ENCODE assay signal across 8 mouse cellular contexts in the genomic region with DNA sequence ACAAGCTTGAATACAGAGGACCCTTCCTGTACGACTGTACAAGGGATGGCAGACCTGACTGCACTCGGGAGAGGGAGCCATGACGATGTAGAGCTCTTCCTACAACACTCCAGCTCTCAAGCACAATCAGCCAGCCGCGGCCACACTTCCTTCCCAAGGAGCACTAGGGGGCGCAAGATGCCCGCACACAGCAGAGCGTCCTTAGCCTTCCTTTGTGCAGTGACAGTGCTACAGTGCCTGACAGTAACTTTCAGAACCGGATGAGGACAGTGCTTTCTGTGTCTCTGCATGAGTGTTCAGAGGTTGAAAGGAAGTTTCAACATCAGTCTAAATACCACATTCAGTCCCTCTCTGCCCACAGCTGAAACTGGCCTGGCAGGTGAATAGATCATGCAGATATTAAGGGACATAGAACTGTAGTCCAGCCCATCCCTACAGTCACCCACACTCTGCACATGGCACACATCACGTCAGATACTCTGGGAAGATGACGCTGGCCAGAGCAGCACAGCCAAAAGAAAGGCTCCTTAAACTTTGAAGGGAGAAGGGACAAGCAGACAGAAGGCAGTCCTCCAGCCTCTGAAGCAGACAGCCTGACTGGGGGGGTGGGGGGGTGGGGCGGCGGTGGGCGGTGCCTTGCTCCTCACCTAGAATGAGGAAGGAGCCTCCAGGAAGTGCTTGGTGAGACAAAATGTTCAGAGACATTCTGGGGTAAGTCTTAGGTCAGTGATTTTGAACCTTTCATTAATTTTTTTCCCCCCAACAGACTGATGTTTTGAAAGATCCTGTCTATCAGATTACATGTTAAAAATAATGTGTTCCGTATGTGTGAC. TPM values are rescaled to one million over a fixed set of nuclear protein-coding genes. Genes with fewer than 3 reads are reported as not detected.
DNase-seq lines count a peak whose midpoint lies in the region.

No protein-coding gene starts in this region.

- no peak overlapping the region for H3K4me3 ChIP-seq in midbrain, embryonic 10.5 days

- H3K36me3 ChIP-seq in midbrain, embryonic 10.5 days: peaks cover 68% of the 10 kb centered on the region

- H3K27ac ChIP-seq in midbrain, embryonic 10.5 days (replicated peaks): no peak overlapping the region

- no peaks in the 10 kb centered on the region for H3K27me3 ChIP-seq in midbrain, embryonic 10.5 days (ENCODE audit: low read depth, poor library complexity, severe bottlenecking)

- intact Hi-C loops in gastrocnemius, postnatal 36 days (cut with DNase I): loop anchor here (1.0 kb wide), 2 partner anchors 48 to 121 kb away; no protein-coding TSS in a partner anchor
- intact Hi-C loops in left cerebral cortex, postnatal 36 days (cut with DNase I): loop anchor here (1.0 kb wide), 1 partner anchor 121 kb away; no protein-coding TSS in a partner anchor

- peak; percentile 87 to 94 for DNase-seq in adrenal gland, adult (ENCODE audit: inconsistent age in 2 of 2, low spot score in 1 of 2)
- peak; percentile 91 for DNase-seq in embryo, embryonic 10 days (ENCODE audit: low spot score)
- peak; percentile 71 to 74 for DNase-seq in gastrocnemius, postnatal 36 days
- DNase-seq in kidney, adult 11 months: peak; percentile 67
- peak; percentile 73 to 80 for DNase-seq in left cerebral cortex, postnatal 36 days (ENCODE audit: low spot score in 2 of 2)
- DNase-seq in midbrain, embryonic 10.5 days (ENCODE audit: low spot score): peak; percentile 71
- peak; percentile 74 to 82 for DNase-seq in right cerebral cortex, postnatal 36 days (ENCODE audit: low spot score in 2 of 2)
- peak; percentile 80 to 82 for DNase-seq in urinary bladder, postnatal 36 days (ENCODE audit: low spot score in 2 of 2)

- no peaks in the 10 kb centered on the region for H3K4me1 ChIP-seq in midbrain, embryonic 10.5 days

- 52% methylated on average over 15 of the region's 15 CpGs for WGBS in midbrain, embryonic 10.5 days

- H3K9me3 ChIP-seq in midbrain, embryonic 10.5 days (replicated peaks): 0 out of 2 replicates have a peak, but pooled peaks cover 4% of the 10 kb centered on the region

RNA-seq across cellular contexts. Expression of a gene that starts 42.6 kb away (rescaled TPM):
- not detected for total RNA-seq in gastrocnemius, postnatal 36 days (2021)
- not detected for total RNA-seq in left cerebral cortex, postnatal 36 days (2021)
- 2.8 and 5.0 TPM in 2 replicates for polyA plus RNA-seq in midbrain, embryonic 10.5 days (2016; fragmentation: Nextera tagmentation; extraction: Ambion mirVana)

RNA-seq across cellular contexts. Expression of a gene that starts 57.0 kb away (rescaled TPM):
- 1 to 10 TPM; 5.7 to 8.1 TPM for total RNA-seq in gastrocnemius, postnatal 36 days (2021)
- total RNA-seq in left cerebral cortex, postnatal 36 days (2021): 1 to 10 TPM; 2.4 to 2.8 TPM
- 5.0 and 5.2 TPM in 2 replicates for polyA plus RNA-seq in midbrain, embryonic 10.5 days (2016; fragmentation: Nextera tagmentation; extraction: Ambion mirVana)
